Mouse (Mus musculus): ENCODE measurements around the gene Cldn11. TPM values are rescaled to one million over a fixed set of nuclear protein-coding genes. Genes with fewer than 3 reads are reported as not detected.

The Cldn11 gene
- polyA plus RNA-seq, 1 experiment from 2014 or later: 50.5 TPM

DNA sequence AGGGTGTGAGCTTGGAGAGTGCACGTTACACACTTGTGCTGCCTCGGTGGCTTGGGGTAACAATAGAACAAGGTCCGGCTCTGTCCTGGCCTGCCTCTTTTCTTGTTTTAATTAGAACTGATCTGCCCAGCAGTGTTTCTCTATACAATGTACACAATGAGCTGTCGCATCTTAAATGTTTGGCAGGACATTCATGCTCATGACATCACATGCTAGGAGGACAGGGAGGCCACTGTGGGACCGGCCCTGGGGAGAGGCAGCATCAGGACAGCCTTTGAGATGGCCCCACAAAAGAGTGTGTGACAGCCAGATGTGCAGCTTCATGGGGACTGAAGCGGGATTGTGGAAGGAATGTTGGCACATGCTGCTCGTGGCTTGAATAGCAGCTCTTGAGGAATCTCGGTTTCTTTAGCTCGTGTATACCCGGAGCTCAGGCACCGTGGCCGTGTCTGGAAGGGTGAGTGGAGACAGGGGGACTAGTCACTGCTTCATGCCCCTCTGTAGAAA is 16.7 kb downstream of the Cldn11 start:
- ATAC-seq: peak; percentile 88
- Histone ChIP-seq H3K4me2 (ENCODE audit: low read length) (peak overlapping the region; percentile 11), H3K9me3 (ENCODE audit: control insufficient read depth, low read length) (no peaks in the 10 kb centered on the region), H3K4me3 (ENCODE audit: low read length) (no peak overlapping the region), H3K27me3 (replicated peaks; ENCODE audit: control insufficient read depth, insufficient read depth, low read length) (no peaks in the 10 kb centered on the region), H3K9ac (ENCODE audit: low read depth, low read length) (no peak overlapping the region), H3K27ac (ENCODE audit: low read depth, low read length) (no peak overlapping the region), H3K4me1 (ENCODE audit: control insufficient read depth, insufficient read depth, low read depth, low read length) (no peaks in the 10 kb centered on the region), H3K36me3 (ENCODE audit: control insufficient read depth, insufficient read depth, low read length) (no peaks in the 10 kb centered on the region)
- WGBS: 21% methylated on average over 12 of the region's 12 CpGs

DNA sequence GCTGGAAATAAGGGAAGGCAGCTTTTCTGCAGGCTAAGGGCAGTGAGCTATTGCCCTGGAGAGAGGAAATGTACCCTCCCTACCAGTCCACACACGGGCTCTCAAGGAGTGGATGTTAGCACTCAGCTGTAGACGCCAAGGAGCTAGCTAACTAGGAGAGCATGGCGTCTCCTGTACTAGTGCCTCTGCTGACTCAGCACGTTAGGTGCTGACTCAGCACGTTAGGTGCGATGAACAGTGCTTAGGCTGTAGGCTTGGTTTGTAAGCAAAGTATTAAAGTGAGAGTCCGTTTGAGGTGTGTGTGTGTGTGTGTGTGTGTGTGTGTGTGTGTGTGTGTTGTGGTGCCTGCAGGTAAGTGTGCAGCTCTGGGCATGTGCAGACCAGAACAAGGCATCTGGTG is 40.6 kb downstream of the Cldn11 start:
- H3K9me3 ChIP-seq (ENCODE audit: control insufficient read depth, low read length): 0 out of 2 replicates have a peak, but pooled peaks cover 2% of the 10 kb centered on the region
- H3K27me3 ChIP-seq (replicated peaks; ENCODE audit: control insufficient read depth, insufficient read depth, low read length): no peaks in the 10 kb centered on the region
- ATAC-seq: no peak
- 91% methylated on average over 7 of the region's 7 CpGs for WGBS
- no peaks in the 10 kb centered on the region for H3K36me3 ChIP-seq (ENCODE audit: control insufficient read depth, insufficient read depth, low read length)
- no peak overlapping the region for H3K4me2 ChIP-seq (ENCODE audit: low read length)
- H3K9ac ChIP-seq (ENCODE audit: low read depth, low read length): no peak overlapping the region
- no peak overlapping the region for H3K27ac ChIP-seq (ENCODE audit: low read depth, low read length)
- H3K4me3 ChIP-seq (ENCODE audit: low read length): no peak overlapping the region
- no peaks in the 10 kb centered on the region for H3K4me1 ChIP-seq (ENCODE audit: control insufficient read depth, insufficient read depth, low read depth, low read length)

DNA sequence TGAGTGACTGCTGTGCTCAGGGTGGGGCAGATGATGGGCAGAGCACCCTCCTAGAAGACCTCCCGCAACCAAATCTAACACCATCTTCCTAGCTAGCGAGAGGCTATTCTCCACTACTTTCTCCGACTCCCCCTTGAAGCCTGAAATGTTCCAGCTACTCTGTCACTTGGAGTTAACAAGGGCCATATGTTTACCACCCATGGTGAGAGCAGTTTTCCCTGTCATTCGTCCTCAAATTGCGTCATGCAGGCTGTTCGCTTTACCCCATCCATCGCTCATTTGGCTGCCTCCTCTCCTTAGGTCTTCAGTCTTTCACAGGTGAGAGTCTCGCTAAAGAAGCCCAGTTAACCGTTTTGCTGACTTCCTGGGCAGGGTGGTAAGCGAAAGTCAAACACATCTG is 41.7 kb downstream of the Cldn11 start:
- no peak for ATAC-seq
- Histone ChIP-seq H3K4me3 (ENCODE audit: low read length) (no peak overlapping the region), H3K4me2 (ENCODE audit: low read length) (no peak overlapping the region; the same call in 1 of the 2 replicates), H3K9me3 (ENCODE audit: control insufficient read depth, low read length) (0 out of 2 replicates have a peak, but pooled peaks cover 2% of the 10 kb centered on the region), H3K4me1 (ENCODE audit: control insufficient read depth, insufficient read depth, low read depth, low read length) (no peaks in the 10 kb centered on the region), H3K9ac (ENCODE audit: low read depth, low read length) (no peak overlapping the region), H3K27ac (ENCODE audit: low read depth, low read length) (no peak overlapping the region), H3K27me3 (replicated peaks; ENCODE audit: control insufficient read depth, insufficient read depth, low read length) (no peaks in the 10 kb centered on the region), H3K36me3 (ENCODE audit: control insufficient read depth, insufficient read depth, low read length) (no peaks in the 10 kb centered on the region)
- WGBS: 61% methylated on average over 10 of the region's 10 CpGs

DNA sequence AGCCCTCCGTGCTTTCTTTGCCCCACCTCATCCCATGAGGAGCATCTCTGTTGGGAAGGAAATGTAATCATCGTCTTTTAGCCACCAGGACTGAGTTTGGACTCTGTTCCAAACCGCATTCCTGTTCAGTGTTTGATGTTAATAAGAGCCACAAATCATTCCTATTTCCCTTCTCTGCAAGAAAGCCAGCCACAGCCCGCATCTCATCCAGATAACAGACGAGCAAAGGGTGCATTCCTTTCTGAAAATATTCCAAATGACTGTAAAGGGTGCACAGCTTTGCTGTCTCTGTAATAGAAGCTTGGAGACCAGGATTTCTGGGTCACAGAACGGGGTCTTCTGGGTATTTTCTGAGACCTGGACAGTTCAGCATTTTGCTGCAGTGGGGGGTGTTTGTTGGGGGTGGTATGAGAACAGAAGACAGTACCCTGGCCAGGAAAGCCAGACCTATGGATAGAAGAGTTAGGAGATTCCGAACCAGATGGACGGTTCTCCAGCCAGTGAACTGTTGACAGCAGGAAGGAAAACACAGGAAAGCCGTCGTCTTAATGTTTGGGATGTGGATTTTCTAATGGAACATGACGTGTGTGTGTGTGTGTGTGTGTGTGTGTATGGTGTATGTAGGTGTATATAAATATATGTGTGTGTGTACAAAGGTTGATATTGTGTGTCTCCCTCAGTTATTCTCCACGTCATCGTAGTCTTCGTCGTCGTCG is 49.6 kb downstream of the Cldn11 start:
- Histone ChIP-seq H3K4me2 (ENCODE audit: low read length) (no peak overlapping the region), H3K9me3 (ENCODE audit: control insufficient read depth, low read length) (no peaks in the 10 kb centered on the region), H3K27me3 (replicated peaks; ENCODE audit: control insufficient read depth, insufficient read depth, low read length) (no peaks in the 10 kb centered on the region), H3K27ac (ENCODE audit: low read depth, low read length) (no peak overlapping the region), H3K36me3 (ENCODE audit: control insufficient read depth, insufficient read depth, low read length) (no peaks in the 10 kb centered on the region), H3K4me1 (ENCODE audit: control insufficient read depth, insufficient read depth, low read depth, low read length) (no peaks in the 10 kb centered on the region), H3K4me3 (ENCODE audit: low read length) (no peak overlapping the region), H3K9ac (ENCODE audit: low read depth, low read length) (no peak overlapping the region)
- WGBS: 86% methylated on average over 17 of the region's 17 CpGs
- no peak for ATAC-seq

DNA sequence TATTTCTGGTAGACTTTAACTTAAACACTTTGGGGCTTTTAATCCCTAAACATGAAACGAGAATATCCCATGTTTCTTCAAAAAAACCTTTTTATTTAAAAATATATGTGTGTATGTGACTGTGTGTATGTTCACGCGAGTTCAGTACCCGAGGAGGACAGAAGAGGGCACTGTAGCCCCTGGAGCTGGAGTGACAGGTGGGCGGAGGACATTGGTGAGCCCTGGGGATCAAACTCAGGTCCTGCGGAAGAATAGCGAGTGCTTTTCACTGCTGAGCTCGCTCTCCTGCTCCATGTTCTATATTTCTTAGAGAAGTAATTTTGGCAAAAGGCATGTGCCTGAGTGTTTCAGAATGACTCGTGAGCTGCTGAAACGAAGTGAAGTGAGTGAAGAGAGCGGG is 54.2 kb downstream of the Cldn11 start:
- H3K4me3 ChIP-seq (ENCODE audit: low read length): no peak overlapping the region
- H3K4me1 ChIP-seq (ENCODE audit: control insufficient read depth, insufficient read depth, low read depth, low read length): peaks cover under 1% of the 10 kb centered on the region; the same call in 1 of the 2 replicates
- H3K9ac ChIP-seq (ENCODE audit: low read depth, low read length): no peak overlapping the region
- H3K27me3 ChIP-seq (replicated peaks; ENCODE audit: control insufficient read depth, insufficient read depth, low read length): no peaks in the 10 kb centered on the region
- 95% methylated on average over 11 of the region's 11 CpGs for WGBS
- ATAC-seq: no peak
- no peak overlapping the region for H3K4me2 ChIP-seq (ENCODE audit: low read length)
- no peak overlapping the region for H3K27ac ChIP-seq (ENCODE audit: low read depth, low read length)
- H3K9me3 ChIP-seq (ENCODE audit: control insufficient read depth, low read length): no peaks in the 10 kb centered on the region
- no peaks in the 10 kb centered on the region for H3K36me3 ChIP-seq (ENCODE audit: control insufficient read depth, insufficient read depth, low read length)

DNA sequence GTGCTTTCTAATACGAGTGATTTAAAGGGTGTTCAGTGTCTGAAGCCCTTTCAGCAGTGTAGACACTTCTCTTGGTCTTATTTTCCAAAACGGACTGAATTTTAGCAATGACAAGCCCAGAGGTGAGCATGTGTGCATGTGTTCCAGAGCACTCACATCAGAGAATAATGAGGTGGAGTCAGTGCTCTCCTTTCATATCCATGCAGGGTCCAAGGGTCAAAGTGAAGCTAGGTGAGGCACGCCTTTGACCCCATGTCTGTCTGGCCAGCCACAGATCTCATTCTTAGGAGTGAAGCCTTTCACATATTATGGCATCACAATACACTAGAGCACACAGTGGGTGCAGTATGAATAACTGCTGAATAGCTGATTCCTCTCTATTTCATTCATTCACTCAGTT is 55.4 kb downstream of the Cldn11 start:
- H3K4me2 ChIP-seq (ENCODE audit: low read length): no peak overlapping the region
- ATAC-seq: no peak
- H3K9ac ChIP-seq (ENCODE audit: low read depth, low read length): no peak overlapping the region
- WGBS: 86% methylated on average over 3 of the region's 3 CpGs
- no peaks in the 10 kb centered on the region for H3K36me3 ChIP-seq (ENCODE audit: control insufficient read depth, insufficient read depth, low read length)
- H3K9me3 ChIP-seq (ENCODE audit: control insufficient read depth, low read length): no peaks in the 10 kb centered on the region
- H3K4me3 ChIP-seq (ENCODE audit: low read length): no peak overlapping the region
- H3K27ac ChIP-seq (ENCODE audit: low read depth, low read length): no peak overlapping the region
- H3K27me3 ChIP-seq (replicated peaks; ENCODE audit: control insufficient read depth, insufficient read depth, low read length): no peaks in the 10 kb centered on the region
- peaks cover 3% of the 10 kb centered on the region; the same call in 1 of the 2 replicates for H3K4me1 ChIP-seq (ENCODE audit: control insufficient read depth, insufficient read depth, low read depth, low read length)

DNA sequence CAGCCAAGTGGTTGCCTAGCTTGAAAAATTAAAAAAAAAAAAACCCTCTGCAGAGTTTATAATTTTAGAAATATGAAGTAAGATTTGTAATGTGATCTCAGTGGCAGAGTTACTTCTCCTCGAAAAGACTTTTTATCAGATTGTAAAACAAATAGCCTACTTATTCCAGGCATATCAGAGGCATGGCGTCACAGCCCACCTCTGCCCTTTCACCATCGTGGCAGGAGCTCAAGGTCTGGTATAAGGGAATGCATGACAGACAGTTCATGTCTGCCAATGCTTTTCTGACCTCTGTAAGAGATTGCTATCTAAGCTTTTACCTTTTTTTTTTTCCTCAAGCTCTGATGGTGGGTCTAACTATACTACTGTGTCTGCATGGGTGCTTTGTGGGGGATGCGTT is 58.3 kb downstream of the Cldn11 start:
- Histone ChIP-seq H3K27ac (ENCODE audit: low read depth, low read length) (no peak overlapping the region), H3K27me3 (replicated peaks; ENCODE audit: control insufficient read depth, insufficient read depth, low read length) (no peaks in the 10 kb centered on the region), H3K36me3 (ENCODE audit: control insufficient read depth, insufficient read depth, low read length) (no peaks in the 10 kb centered on the region), H3K4me3 (ENCODE audit: low read length) (no peak overlapping the region), H3K9me3 (ENCODE audit: control insufficient read depth, low read length) (no peaks in the 10 kb centered on the region), H3K4me2 (ENCODE audit: low read length) (no peak overlapping the region), H3K4me1 (ENCODE audit: control insufficient read depth, insufficient read depth, low read depth, low read length) (peaks cover 3% of the 10 kb centered on the region; the same call in 1 of the 2 replicates), H3K9ac (ENCODE audit: low read depth, low read length) (no peak overlapping the region)
- no peak for ATAC-seq
- WGBS: 77% methylated on average over 4 of the region's 4 CpGs

DNA sequence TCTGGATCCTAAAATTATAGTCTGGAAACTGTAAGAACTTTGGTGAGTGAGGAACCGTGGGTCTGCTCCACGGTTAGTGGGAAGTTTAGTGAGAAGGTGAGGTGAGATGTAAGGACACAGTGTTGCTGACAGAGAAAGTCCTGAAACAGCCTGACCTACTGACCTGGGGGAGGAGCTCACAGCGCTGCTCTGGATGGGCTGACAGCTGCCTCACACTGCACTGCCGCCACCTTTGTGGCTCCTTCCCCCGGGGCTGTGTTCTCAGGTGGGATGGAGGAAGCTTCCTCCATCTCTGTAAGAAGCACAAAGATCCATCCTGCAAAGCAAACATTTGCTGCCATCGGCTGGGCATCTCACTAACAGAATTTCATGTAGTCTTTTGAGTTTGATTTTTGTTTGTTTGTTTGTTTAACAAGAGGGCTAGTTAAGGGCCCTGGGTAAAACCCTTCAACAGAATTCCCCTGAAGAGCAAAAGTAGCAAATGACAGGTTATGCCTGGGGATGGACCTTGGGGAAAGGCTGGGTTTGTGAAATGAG is 58.8 kb downstream of the Cldn11 start:
- Histone ChIP-seq H3K27me3 (replicated peaks; ENCODE audit: control insufficient read depth, insufficient read depth, low read length) (no peaks in the 10 kb centered on the region), H3K9ac (ENCODE audit: low read depth, low read length) (no peak overlapping the region), H3K4me3 (ENCODE audit: low read length) (no peak overlapping the region), H3K27ac (ENCODE audit: low read depth, low read length) (no peak overlapping the region), H3K36me3 (ENCODE audit: control insufficient read depth, insufficient read depth, low read length) (no peaks in the 10 kb centered on the region), H3K9me3 (ENCODE audit: control insufficient read depth, low read length) (no peaks in the 10 kb centered on the region), H3K4me1 (ENCODE audit: control insufficient read depth, insufficient read depth, low read depth, low read length) (peaks cover 3% of the 10 kb centered on the region; the same call in 1 of the 2 replicates), H3K4me2 (ENCODE audit: low read length) (no peak overlapping the region; the same call in 1 of the 2 replicates)
- 17% methylated on average over 6 of the region's 6 CpGs for WGBS
- ATAC-seq: no peak

DNA sequence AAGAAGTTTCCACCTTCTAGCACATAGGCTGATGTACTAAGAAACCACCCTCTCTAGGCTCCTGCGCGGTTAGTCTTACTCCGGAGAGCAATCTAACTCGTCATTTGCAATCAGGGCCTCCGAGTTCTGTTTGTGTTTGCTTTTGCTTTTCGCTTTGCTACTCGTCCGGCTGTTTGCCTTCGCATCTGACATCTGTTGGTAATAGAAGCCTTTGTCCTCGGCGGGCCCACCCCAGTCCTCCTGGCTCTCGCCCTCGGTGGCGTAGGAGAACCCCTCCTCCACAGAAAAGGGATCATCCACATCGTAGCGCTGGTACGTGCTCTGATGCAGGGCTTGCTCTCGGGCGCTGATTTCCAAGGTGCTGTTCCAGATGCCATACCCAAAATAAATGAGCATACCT is 59.3 kb downstream of the Cldn11 start:
- ATAC-seq: peak; percentile 46; the same call in 1 of the 2 replicates
- H3K4me1 ChIP-seq (ENCODE audit: control insufficient read depth, insufficient read depth, low read depth, low read length): peaks cover 3% of the 10 kb centered on the region; the same call in 1 of the 2 replicates
- H3K9me3 ChIP-seq (ENCODE audit: control insufficient read depth, low read length): no peaks in the 10 kb centered on the region
- 11% methylated on average over 19 of the region's 19 CpGs for WGBS
- H3K4me2 ChIP-seq (ENCODE audit: low read length): peak overlapping the region; percentile 43
- H3K36me3 ChIP-seq (ENCODE audit: control insufficient read depth, insufficient read depth, low read length): no peaks in the 10 kb centered on the region
- no peak overlapping the region for H3K27ac ChIP-seq (ENCODE audit: low read depth, low read length)
- H3K4me3 ChIP-seq (ENCODE audit: low read length): no peak overlapping the region
- peak overlapping the region; percentile 57 for H3K9ac ChIP-seq (ENCODE audit: low read depth, low read length)
- no peaks in the 10 kb centered on the region for H3K27me3 ChIP-seq (replicated peaks; ENCODE audit: control insufficient read depth, insufficient read depth, low read length)
